Mouse (Mus musculus) gastrocnemius, postnatal 10 days (tissue): Measurements from ENCODE around the gene Rcl1. TPM values are rescaled to one million over a fixed set of nuclear protein-coding genes. Genes with fewer than 3 reads are reported as not detected.

Experiments
- DNase-seq: peaks from one replicate; pipeline ENCODE4 v3.0.0; 2021; ENCODE audit warnings: mixed read lengths
- microRNA-seq, 2 experiments: library from miRNA; unstranded; fragments of <30 nt; microRNA quantifications; one replicate each; pipeline ENCODE4 v1.2.0; 2021
- total RNA-seq, 2 experiments: library from RNA; stranded (reverse); gene quantifications; 2 replicates each; pipeline ENCODE4 v1.2.3; 2021

The Rcl1 gene
- total RNA-seq, 2 experiments from 2014 or later, result 12.3 to 12.4 TPM

DNA sequence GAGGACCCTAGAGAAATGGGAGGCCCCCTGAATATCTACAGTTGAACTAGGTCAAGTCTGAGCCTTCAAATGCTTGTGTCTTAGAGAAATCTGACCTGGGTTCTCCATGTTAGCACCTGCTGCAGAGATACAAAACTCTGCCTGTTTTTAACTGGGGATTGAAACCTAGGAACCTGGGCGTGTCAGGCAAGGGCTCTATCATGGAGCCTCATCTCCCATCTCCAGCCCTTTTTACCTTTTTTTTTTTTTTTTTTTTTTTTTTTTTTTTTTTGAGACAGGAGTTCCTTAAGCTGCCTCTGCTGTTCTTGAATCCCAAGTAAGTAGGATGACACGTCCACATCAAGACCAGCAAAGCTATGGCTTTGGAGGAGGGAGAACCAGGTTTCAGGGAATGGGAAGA, 50.3 kb downstream of the Rcl1 start:
- DNase-seq, result no peak

DNA sequence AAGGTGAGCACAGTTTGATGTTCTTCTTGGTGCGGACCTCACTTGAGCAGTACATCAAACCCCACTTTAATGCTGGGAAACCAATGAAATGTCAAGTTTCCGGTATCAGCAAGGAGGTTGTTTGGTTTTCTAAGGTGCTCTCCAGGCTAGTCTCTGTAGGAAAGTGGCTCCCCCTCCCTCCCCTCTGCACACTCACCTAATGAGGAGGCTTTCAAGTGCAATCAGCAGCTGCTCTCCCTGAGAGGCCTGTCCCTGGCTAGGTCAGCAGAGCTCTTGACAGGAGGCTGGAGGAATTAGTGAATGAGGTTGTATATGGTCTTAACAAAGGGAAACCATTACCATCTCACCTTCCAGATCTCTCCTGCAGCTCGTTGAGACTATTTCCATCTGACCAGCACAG, 54.4 kb downstream of the Rcl1 start:
- no peak for DNase-seq

DNA sequence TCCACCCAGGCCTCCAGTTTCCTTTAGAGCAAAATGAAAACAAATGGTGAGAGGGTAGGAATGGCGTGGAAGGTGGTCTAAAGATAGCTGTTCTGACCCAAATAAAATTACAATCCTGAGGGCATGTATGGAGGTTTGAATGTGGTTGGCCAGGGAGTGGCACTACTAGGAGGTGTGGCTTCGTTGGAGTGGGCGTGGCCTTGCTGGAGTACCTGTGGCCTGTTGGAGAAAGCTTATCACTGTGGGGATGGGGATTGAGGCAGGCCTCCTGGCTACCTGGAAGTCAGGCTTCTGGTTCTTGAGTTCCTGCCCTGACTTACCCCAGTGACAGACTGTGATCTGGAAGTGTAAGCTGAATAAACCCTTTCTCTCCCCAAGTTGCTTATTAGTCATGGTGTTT, 55.2 kb downstream of the Rcl1 start:
- no peak for DNase-seq

- DNase-seq, result no peak
Measured at GRCm38 (mm10) chr19:29157678-29158466, 56.7 kb downstream of the Rcl1 start.

- no peak for DNase-seq
Measured at GRCm38 (mm10) chr19:29158486-29158885, 57.3 kb downstream of the Rcl1 start.

- no peak for DNase-seq
Measured at GRCm38 (mm10) chr19:29163817-29164527, 62.8 kb downstream of the Rcl1 start.

DNA sequence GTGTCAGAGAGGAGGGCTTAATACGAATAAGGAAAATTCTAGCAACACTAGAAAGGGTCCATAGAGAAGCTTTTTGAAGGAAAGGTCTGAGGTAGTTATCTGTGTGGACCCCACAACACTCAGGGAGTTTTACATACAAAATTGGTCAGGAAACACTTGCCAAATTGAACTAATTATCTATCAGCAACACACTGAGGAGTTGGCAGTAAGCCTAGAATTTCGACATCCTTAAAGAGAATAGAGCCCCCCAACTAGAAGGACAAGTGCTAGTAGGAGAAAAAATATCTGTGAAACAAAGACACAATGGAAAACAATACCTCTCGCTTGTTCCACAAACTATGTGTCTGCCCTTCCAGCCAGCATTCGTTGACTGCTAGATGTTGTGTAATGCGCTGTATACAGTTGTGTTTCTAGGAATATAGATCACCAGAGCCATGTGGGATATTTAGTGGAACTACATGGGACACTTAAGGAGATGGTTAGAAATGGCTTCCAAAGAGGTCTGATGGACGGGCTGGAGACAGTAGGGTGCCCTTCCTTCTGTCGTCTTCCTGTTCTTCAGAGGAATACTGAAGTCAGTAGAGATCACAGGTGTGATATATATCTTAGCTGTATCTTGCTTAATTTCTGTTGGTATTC, 63.5 kb downstream of the Rcl1 start:
- DNase-seq, result no peak

DNA sequence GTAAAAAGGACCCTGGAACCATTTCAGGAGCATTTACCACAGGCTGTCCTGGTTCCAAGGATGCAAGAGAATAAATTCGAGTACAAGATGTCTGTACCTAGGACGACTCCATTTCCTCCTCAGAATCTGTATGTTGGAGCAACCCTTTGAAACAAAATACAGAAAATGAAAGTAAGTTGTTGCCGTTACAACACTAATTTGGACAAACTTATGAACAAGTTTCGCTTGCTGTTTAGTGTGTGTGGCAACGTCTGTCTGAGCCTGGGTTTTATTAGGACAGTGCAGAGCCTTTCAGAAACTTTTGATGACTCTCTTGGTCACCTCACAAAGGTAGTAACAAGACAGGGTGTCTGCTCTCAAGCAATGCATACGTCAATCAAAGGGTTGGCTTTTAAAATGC, 66.8 kb downstream of the Rcl1 start:
- no peak for DNase-seq

DNA sequence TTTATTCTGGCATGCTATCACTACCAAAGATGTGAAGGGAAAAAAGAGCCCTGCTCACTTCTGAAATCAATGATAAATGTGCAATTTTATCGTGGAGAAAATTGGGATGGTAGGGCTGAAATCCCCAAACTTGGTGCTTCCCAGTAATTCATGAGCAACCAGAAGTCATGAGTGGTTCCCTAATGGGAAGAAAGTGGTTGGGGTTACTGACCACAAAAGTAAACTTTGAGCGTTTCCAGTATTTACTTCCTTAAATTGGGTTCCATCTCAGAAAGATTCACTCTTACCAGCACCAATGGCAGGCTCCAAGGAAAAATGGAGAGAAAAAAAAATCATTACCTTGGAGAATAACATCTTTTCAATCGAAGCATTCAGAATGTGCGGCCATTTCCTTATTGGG, 79.2 kb downstream of the Rcl1 start:
- DNase-seq, result no peak

DNA sequence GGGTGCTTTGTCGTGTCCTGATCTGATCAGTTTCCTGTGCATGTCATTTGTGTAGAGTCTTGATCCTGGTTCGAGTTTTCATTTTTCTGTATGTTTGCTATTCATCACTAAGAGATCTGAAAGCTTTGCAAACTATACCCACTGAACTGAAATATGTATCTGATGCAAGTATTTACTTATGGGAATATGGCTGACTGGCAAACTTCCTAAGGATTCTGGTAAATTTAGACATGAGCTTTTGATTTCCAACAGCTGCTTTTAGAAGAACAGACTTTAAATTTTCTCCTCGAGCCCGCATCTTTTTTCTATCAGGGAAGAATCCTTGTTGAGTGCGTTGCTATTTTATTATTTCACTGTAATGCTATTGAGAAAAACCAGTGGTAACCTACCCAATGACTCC, 81.0 kb downstream of the Rcl1 start:
- no peak for DNase-seq

- no peak for DNase-seq
Measured at GRCm38 (mm10) chr19:29185122-29185521, 83.9 kb downstream of the Rcl1 start.

DNA sequence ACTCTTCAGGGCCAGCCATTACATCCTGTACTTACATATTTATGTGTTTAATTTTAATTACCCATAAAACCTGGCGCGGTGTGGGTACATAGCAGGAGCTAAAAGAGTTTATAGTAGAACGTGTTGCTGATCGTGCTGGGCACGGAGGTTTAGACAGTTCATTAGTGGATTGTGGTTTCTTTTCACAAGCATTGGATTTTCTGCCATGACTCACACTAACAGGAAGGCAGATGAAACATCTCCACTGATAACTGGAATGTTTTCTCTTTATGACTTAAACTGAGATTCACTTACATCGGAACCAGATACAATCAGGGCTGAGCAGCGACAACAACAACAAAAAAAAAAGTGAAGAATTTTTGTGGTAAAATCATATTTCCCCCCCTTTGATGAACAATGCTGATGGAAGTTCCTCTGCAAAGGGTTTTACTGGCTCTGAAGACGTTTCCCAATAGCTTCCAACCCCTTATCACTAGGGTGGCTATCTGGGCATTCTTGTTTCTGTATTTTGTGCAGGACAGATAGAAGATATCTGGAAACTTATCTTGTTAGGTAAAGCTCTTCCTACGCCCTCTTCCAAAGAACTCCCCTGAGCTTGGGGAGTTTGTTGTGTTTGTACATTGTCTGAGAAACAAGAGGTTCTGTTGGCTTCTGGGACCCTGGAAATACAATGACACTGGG, 84.5 kb downstream of the Rcl1 start:
- DNase-seq, result no peak

DNA sequence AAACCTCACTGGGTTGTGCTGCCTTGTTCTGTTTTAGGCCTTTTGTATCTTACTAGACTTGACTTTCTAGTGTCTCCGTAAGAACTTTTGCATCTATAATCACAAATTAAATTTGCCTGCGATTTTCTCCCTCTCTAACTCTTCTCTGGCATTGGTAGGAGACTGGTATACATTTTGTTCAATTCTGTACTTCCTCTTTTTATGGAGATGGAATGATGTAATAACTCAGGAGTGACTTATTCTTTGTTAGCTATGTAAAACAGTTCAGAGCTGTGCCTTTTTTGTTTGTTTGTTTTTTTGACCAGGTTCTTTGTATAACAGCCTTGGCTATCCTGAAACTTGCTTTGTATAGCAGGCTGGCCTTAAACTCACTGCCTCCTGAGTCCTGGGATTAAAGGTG, 87.7 kb downstream of the Rcl1 start:
- DNase-seq, result no peak

Small RNAs within 50 kb of the gene (microRNA-seq; reads per million reads assigned to microRNA genes)
- gene Mir101b, result 238 to 594 reads per million in 2 experiments

Other genes starting within 250 kb of the Rcl1 start
- gene Plpp6, start 137.4 kb upstream of the Rcl1 start, total RNA-seq, result 1 to 10 TPM; 3.4 to 3.5 TPM
- 1 to 10 TPM in 1 of 2 experiments, under 1 TPM in 1; 0.66 to 1.1 TPM for gene 4430402I18Rik, start 133.6 kb upstream of the Rcl1 start, total RNA-seq
- 10 to 100 TPM; 31.4 to 38.1 TPM for gene Cdc37l1, start 111.0 kb upstream of the Rcl1 start, total RNA-seq
- 10 to 100 TPM; 60.1 to 61.7 TPM for gene Ak3, start 53.4 kb upstream of the Rcl1 start, total RNA-seq
- 10 to 100 TPM; 16.6 to 19.2 TPM for gene Jak2, start 150.5 kb downstream of the Rcl1 start, total RNA-seq
- gene Insl6, start 224.0 kb downstream of the Rcl1 start, total RNA-seq, result 1 to 10 TPM in 1 of 2 experiments, under 1 TPM in 1; 0.65 to 1.2 TPM
- not detected for gene Rln1, start 233.3 kb downstream of the Rcl1 start, total RNA-seq